Mouse (Mus musculus) heart, postnatal 0 days (tissue): ENCODE measurements around the gene Meltf.

Experiments used
- CTCF ChIP-seq: IDR thresholded peaks from 2 replicates; pipeline ENCODE4 v1.5.1; 2016; ENCODE audit warnings: antibody characterized with exemption, control low read depth, low read depth
- EP300 ChIP-seq: IDR thresholded peaks from 2 replicates; pipeline ENCODE4 v1.6.1; 2016; ENCODE audit warnings: antibody characterized with exemption, low read depth

- TF ChIP-seq CTCF (peak; percentile 30), EP300 (no peak)
Observed at GRCm38 (mm10) chr16:31896971-31897774, 18.6 kb downstream of the Meltf start.
